Mouse (Mus musculus) limb, embryonic 11.5 days (tissue): ENCODE measurements around the gene Ccdc34. TPM values are rescaled to one million over a fixed set of nuclear protein-coding genes. Genes with fewer than 3 reads are reported as not detected.
A peak's percentile ranks its signal among the peaks of the same experiment; 100 is the strongest.

Experiments
- ATAC-seq: fragments of 200-750 bp; cut with Nextera tagmentation; 2 replicates; pipeline ENCODE4 v1.8.0; 2017; ENCODE audit warnings: low read depth; ENCODE audit not compliant: insufficient number of reproducible peaks, low FRiP score, low TSS enrichment
- DNase-seq: peaks from one replicate; pipeline ENCODE4 v3.0.0-alpha.2; 2015; ENCODE audit warnings: low spot score
- H3K27ac ChIP-seq: fragments of 300-500 bp; sonication (generic); replicated peaks from 2 replicates; pipeline ENCODE4 v1.5.1; 2014; ENCODE audit warnings: low read depth, mild to moderate bottlenecking, low read length
- H3K27me3 ChIP-seq: fragments of 300-500 bp; sonication (generic); 2 replicates; pipeline ENCODE4 v1.6.1; 2014; ENCODE audit warnings: mild to moderate bottlenecking, low read length, mixed read lengths; ENCODE audit not compliant: control insufficient read depth, insufficient read depth
- H3K36me3 ChIP-seq: fragments of 300-500 bp; sonication (generic); 2 replicates; pipeline ENCODE4 v1.6.1; 2014; ENCODE audit warnings: mild to moderate bottlenecking, low read length, moderate library complexity, mixed read lengths; ENCODE audit not compliant: control insufficient read depth, insufficient read depth
- H3K4me1 ChIP-seq: fragments of 300-500 bp; sonication (generic); 2 replicates; pipeline ENCODE4 v1.6.1; 2014; ENCODE audit warnings: low read length, mixed read lengths; ENCODE audit not compliant: control insufficient read depth, insufficient read depth
- H3K4me2 ChIP-seq: fragments of 300-500 bp; sonication (generic); 2 replicates; pipeline ENCODE4 v1.6.1; 2014; ENCODE audit warnings: low read depth, mild to moderate bottlenecking, moderate library complexity; ENCODE audit not compliant: severe bottlenecking
- H3K4me3 ChIP-seq: fragments of 300-500 bp; sonication (generic); 2 replicates; pipeline ENCODE4 v1.5.1; 2014; ENCODE audit warnings: low read depth, low read length
- H3K9ac ChIP-seq: fragments of 300-500 bp; sonication (generic); 2 replicates; pipeline ENCODE4 v1.6.1; 2014; ENCODE audit warnings: mild to moderate bottlenecking, low read length
- H3K9me3 ChIP-seq: fragments of 300-500 bp; sonication (generic); 2 replicates; pipeline ENCODE4 v1.6.1; 2016; ENCODE audit warnings: low read length; ENCODE audit not compliant: control insufficient read depth
- WGBS: fragments of 180-500 bp; shearing (Covaris S2); extraction: QIAGEN DNeasy Blood & Tissue Kit; methylation state at CpG from one replicate; pipeline ENCODE4 v1.1.7; 2014; 5-methylcytosine and 5-hydroxymethylcytosine counted together
- polyA plus RNA-seq: library from polyadenylated mRNA; unstranded; fragments of >200 nt; fragmentation: Nextera tagmentation; extraction: Ambion mirVana; gene quantifications from 2 replicates; pipeline ENCODE4 v1.2.1, GENCODE M21; 2014

Gene Ccdc34
- 68.2 and 68.8 TPM in 2 replicates for polyA plus RNA-seq

- peak within 1 kb of the TSS; percentile 78 for H3K27ac ChIP-seq
- DNase-seq, result peak; percentile 94
- peaks cover 5% of the 10 kb centered on the region; the same call in 1 of the 2 replicates for H3K36me3 ChIP-seq
- H3K27me3 ChIP-seq, result no peaks in the 10 kb centered on the region
- H3K9me3 ChIP-seq, result no peaks in the 10 kb centered on the region
- peak within 1 kb of the TSS; percentile 77 for H3K4me3 ChIP-seq
- peak; percentile 98 for ATAC-seq
- H3K4me1 ChIP-seq, result peaks cover 5% of the 10 kb centered on the region; the same call in 1 of the 2 replicates
- under 1% methylated on average over 55 of the region's 55 CpGs for WGBS
- peak within 1 kb of the TSS; percentile 88 for H3K9ac ChIP-seq
- peak within 1 kb of the TSS; percentile 76 for H3K4me2 ChIP-seq
Measured at GRCm38 (mm10) chr2:110017616-110018505, at the start of gene Ccdc34. Gene Ccdc34, plus strand, starts transcription at chr2:110017817.

GRCm38 (mm10) chr2:109969381-109969780, 48.2 kb upstream of the Ccdc34 start:
- no peaks in the 10 kb centered on the region for H3K9me3 ChIP-seq
- DNase-seq (no peak), ATAC-seq (no peak)
- no peak overlapping the region for H3K4me3 ChIP-seq
- H3K36me3 ChIP-seq, result no peaks in the 10 kb centered on the region
- WGBS, result 87% methylated on average over 3 of the region's 3 CpGs
- H3K9ac ChIP-seq, result no peak overlapping the region
- H3K27me3 ChIP-seq, result no peaks in the 10 kb centered on the region
- no peak overlapping the region for H3K27ac ChIP-seq
- H3K4me1 ChIP-seq, result no peaks in the 10 kb centered on the region; the same call in none of the 2 replicates
- H3K4me2 ChIP-seq, result no peak overlapping the region

- Histone ChIP-seq H3K4me2 (no peak overlapping the region), H3K9ac (no peak overlapping the region), H3K4me1 (no peaks in the 10 kb centered on the region; the same call in none of the 2 replicates), H3K27ac (no peak overlapping the region), H3K36me3 (no peaks in the 10 kb centered on the region), H3K9me3 (no peaks in the 10 kb centered on the region), H3K27me3 (no peaks in the 10 kb centered on the region), H3K4me3 (no peak overlapping the region)
- ATAC-seq, result no peak
- 49% methylated on average over 10 of the region's 10 CpGs for WGBS
- no peak for DNase-seq
Measured at GRCm38 (mm10) chr2:109969926-109970532, 47.6 kb upstream of the Ccdc34 start.

DNA sequence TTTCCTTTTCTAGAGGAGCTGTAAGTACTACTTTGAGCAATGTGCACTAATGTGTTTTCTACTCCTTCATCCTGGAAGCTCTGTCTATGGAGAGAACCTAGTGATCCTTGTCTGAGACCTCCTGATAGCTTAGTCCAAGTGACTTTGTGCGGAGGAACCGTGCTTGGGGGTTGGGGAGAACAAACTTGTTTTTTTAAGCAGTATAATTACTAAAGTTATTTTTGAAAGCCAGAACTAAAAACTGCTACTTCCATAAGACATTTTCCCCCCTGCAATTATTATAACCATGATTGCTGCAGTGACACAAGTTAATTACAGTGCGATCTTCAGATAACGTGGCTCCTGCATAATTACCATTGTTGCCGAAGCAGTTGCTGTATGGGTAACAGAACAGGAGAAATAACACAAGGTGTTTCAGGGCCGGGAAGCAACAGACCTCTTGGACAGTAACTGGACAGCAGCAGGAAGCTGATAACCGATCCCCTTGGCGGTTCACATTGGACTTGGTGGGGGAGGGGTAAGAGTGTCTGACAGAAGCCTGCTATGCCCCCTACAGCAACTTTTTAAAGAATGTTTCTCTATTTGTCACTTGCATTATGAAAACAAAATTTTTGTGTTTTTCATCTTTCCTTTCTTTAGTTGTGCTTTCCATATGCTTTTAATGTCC, 46.7 kb upstream of the Ccdc34 start:
- Histone ChIP-seq H3K4me1 (no peaks in the 10 kb centered on the region; the same call in none of the 2 replicates), H3K36me3 (no peaks in the 10 kb centered on the region), H3K9me3 (no peaks in the 10 kb centered on the region), H3K4me2 (no peak overlapping the region), H3K4me3 (no peak overlapping the region), H3K27ac (no peak overlapping the region), H3K9ac (no peak overlapping the region), H3K27me3 (no peaks in the 10 kb centered on the region)
- no peak for ATAC-seq
- DNase-seq, result no peak
- 69% methylated on average over 8 of the region's 8 CpGs for WGBS

- H3K4me2 ChIP-seq, result no peak overlapping the region
- DNase-seq, result no peak
- 85% methylated on average over 2 of the region's 2 CpGs for WGBS
- H3K36me3 ChIP-seq, result no peaks in the 10 kb centered on the region
- H3K4me1 ChIP-seq, result no peaks in the 10 kb centered on the region; the same call in none of the 2 replicates
- ATAC-seq, result no peak
- no peaks in the 10 kb centered on the region for H3K9me3 ChIP-seq
- no peaks in the 10 kb centered on the region for H3K27me3 ChIP-seq
- H3K4me3 ChIP-seq, result no peak overlapping the region
- no peak overlapping the region for H3K9ac ChIP-seq
- H3K27ac ChIP-seq, result no peak overlapping the region
Measured at GRCm38 (mm10) chr2:109972310-109972709, 45.3 kb upstream of the Ccdc34 start.

- no peak overlapping the region for H3K9ac ChIP-seq
- 54% methylated on average over 7 of the region's 7 CpGs for WGBS
- DNase-seq (no peak), ATAC-seq (no peak)
- no peak overlapping the region for H3K27ac ChIP-seq
- no peak overlapping the region for H3K4me3 ChIP-seq
- no peaks in the 10 kb centered on the region for H3K27me3 ChIP-seq
- no peak overlapping the region for H3K4me2 ChIP-seq
- H3K4me1 ChIP-seq, result no peaks in the 10 kb centered on the region; the same call in none of the 2 replicates
- H3K36me3 ChIP-seq, result no peaks in the 10 kb centered on the region
- no peaks in the 10 kb centered on the region for H3K9me3 ChIP-seq
Measured at GRCm38 (mm10) chr2:109972922-109973321, 44.7 kb upstream of the Ccdc34 start.

DNA sequence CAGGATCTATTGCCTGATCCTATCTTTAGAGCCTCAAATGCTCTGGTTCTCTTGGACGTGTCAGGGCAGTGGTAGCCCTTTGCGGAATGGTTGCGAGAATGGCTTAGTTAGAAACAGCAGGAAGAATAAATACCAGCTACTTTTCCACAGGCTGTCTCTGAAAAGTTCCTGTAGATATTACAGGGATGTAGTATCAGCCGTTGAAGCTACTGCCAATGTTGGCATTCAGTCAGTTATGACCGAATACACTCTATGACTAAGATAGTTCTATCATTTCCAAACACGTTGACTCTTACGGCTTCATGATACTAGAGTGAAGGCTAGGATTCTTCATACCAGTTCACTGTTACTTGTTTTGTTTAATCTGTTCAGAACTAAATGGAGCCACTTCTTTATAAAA, 42.8 kb upstream of the Ccdc34 start:
- Histone ChIP-seq H3K4me2 (no peak overlapping the region), H3K4me3 (no peak overlapping the region), H3K9ac (no peak overlapping the region), H3K4me1 (no peaks in the 10 kb centered on the region; the same call in none of the 2 replicates), H3K27me3 (no peaks in the 10 kb centered on the region), H3K27ac (no peak overlapping the region), H3K36me3 (no peaks in the 10 kb centered on the region), H3K9me3 (no peaks in the 10 kb centered on the region)
- DNase-seq (no peak), ATAC-seq (no peak)
- WGBS, result 94% methylated on average over 7 of the region's 7 CpGs

DNA sequence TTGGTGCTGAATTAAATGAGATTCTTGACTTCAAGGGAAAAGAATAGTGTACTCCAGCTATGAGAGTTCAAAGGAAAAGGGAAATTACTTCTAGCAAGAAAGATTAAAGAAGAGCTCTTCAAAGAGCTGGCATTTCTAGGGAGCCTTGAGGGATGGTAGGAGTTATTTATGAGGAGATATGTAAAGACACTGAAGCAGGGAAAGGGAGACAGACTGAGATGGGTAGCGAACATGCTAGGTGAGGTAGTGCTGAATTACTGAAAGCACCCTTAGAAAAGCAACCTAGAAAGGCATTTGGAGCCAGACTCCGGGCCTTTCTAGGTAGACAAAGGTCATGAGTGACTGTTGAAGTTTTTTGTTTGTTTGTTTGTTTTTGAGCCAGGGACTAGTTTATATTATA, 41.4 kb upstream of the Ccdc34 start:
- Histone ChIP-seq H3K4me1 (no peaks in the 10 kb centered on the region; the same call in 1 of the 2 replicates), H3K9me3 (no peaks in the 10 kb centered on the region), H3K9ac (no peak overlapping the region), H3K27me3 (no peaks in the 10 kb centered on the region), H3K36me3 (no peaks in the 10 kb centered on the region), H3K4me3 (no peak overlapping the region), H3K4me2 (no peak overlapping the region), H3K27ac (no peak overlapping the region)
- no peak for DNase-seq
- WGBS, result 79% methylated on average over 2 of the region's 2 CpGs
- ATAC-seq, result no peak
